Mouse (Mus musculus) ZHBTc4 (cell line): ENCODE results near the gene Mydgf.

Experiments used
- DNase-seq: peaks from one replicate; pipeline ENCODE4 v3.0.0-alpha.2; 2011; ENCODE audit warnings: low read depth, low spot score

Gene Mydgf

GRCm38 (mm10) chr17:56194357-56194756 lies 10.6 kb upstream of the Mydgf start:
- DNase-seq, result no peak

GRCm38 (mm10) chr17:56191266-56191665 lies 7.5 kb upstream of the Mydgf start:
- no peak for DNase-seq

GRCm38 (mm10) chr17:56185281-56186141 lies 1.8 kb upstream of the Mydgf start:
- peak; percentile 55 for DNase-seq

- peak; percentile 68 for DNase-seq
Observed at GRCm38 (mm10) chr17:56182975-56183657, 604 bp downstream of the Mydgf start.

- no peak for DNase-seq
Observed at GRCm38 (mm10) chr17:56175416-56175815, 8.3 kb downstream of the Mydgf start.

GRCm38 (mm10) chr17:56173401-56174046 lies 10.2 kb downstream of the Mydgf start:
- peak; percentile 32 for DNase-seq

GRCm38 (mm10) chr17:56171881-56172280 lies 11.8 kb downstream of the Mydgf start:
- no peak for DNase-seq

- DNase-seq, result no peak
Observed at GRCm38 (mm10) chr17:56171456-56171855, 12.3 kb downstream of the Mydgf start.

GRCm38 (mm10) chr17:56170636-56171035 lies 13.1 kb downstream of the Mydgf start:
- DNase-seq, result no peak

- DNase-seq, result no peak
Observed at GRCm38 (mm10) chr17:56169830-56170229, 13.9 kb downstream of the Mydgf start.

GRCm38 (mm10) chr17:56165671-56166070 lies 18.0 kb downstream of the Mydgf start:
- DNase-seq, result no peak

- no peak for DNase-seq
Observed at GRCm38 (mm10) chr17:56164510-56164909, 19.2 kb downstream of the Mydgf start.

- DNase-seq, result peak; percentile 60
Observed at GRCm38 (mm10) chr17:56163523-56164102, 20.1 kb downstream of the Mydgf start.

GRCm38 (mm10) chr17:56162231-56162774 lies 21.4 kb downstream of the Mydgf start, which contains the start of gene Tnfaip8l1:
TSS of gene Tnfaip8l1 (plus strand) at chr17:56162477.
- peak; percentile 97 for DNase-seq

GRCm38 (mm10) chr17:56159729-56160128 lies 24.0 kb downstream of the Mydgf start:
- DNase-seq, result peak; percentile 89

GRCm38 (mm10) chr17:56153643-56154042 lies 30.1 kb downstream of the Mydgf start:
- no peak for DNase-seq

GRCm38 (mm10) chr17:56149897-56150296 lies 33.8 kb downstream of the Mydgf start:
- DNase-seq, result no peak

- no peak for DNase-seq
Observed at GRCm38 (mm10) chr17:56148790-56149618, 34.7 kb downstream of the Mydgf start.

GRCm38 (mm10) chr17:56148280-56148679 lies 35.4 kb downstream of the Mydgf start:
- DNase-seq, result no peak

- DNase-seq, result no peak
Observed at GRCm38 (mm10) chr17:56147420-56147819, 36.3 kb downstream of the Mydgf start.

GRCm38 (mm10) chr17:56146131-56146530 lies 37.6 kb downstream of the Mydgf start:
- DNase-seq, result no peak
